Mouse (Mus musculus): ENCODE data around the gene Gm45234. TPM values are rescaled to one million over a fixed set of nuclear protein-coding genes. Genes with fewer than 3 reads are reported as not detected.

The Gm45234 gene
- not detected for polyA plus RNA-seq (2014; fragmentation: Illumina TruSeq; extraction: RNeasy Lipid Tissue Mini Kit (QIAGEN cat#74804); ENCODE audit: low read depth, low replicate concordance)

DNA sequence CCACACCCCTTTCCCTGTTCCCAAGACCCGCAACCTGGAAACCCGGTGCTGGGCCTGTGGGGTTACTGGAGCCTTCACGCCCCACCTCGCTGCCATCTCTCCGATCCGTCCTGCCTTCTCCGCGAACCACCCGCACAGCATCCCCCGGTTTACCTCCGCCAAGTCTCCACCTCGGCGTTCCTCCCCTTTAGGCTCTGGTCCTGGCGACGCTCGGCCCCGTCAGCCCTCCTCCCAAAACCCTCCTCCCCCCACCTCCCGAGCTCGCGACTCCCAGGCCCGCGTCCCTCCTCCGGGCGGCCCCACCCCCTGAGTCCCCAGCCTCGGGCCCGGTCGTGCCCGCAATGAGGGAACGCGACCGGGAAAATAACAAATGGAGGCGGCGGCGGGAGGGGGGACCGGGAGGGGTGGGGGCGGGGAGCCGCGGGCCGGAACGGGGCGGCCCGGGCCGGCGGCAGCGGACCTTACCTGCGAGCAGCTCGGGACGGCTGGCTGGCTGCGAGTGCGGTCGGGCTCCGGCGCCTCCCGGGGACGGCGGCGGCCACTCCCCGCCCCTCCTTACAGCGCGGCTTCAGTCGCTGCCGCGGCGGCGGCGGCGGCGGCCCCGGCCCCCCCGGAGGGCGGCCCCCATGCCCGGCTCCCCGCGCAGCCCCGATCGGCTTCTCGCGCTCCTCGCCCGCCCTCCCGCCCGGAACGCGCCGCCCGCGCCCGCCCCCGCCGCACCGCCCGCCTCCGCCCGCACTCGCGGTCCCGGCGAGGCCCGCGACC lies at the start of gene Gm45234, which contains the start of gene Atn1:
Gm45234 (minus strand) TSS at position 191 of the 765 bp plus-strand sequence.
Atn1 (minus strand) TSS at position 694 of the 765 bp plus-strand sequence.

GRCm38 (mm10) chr6:124779222-124779983 lies 23.6 kb upstream of the Gm45234 start, which contains the start of gene Lrrc23:
Lrrc23 (minus strand) TSS chr6:124779727.

DNA sequence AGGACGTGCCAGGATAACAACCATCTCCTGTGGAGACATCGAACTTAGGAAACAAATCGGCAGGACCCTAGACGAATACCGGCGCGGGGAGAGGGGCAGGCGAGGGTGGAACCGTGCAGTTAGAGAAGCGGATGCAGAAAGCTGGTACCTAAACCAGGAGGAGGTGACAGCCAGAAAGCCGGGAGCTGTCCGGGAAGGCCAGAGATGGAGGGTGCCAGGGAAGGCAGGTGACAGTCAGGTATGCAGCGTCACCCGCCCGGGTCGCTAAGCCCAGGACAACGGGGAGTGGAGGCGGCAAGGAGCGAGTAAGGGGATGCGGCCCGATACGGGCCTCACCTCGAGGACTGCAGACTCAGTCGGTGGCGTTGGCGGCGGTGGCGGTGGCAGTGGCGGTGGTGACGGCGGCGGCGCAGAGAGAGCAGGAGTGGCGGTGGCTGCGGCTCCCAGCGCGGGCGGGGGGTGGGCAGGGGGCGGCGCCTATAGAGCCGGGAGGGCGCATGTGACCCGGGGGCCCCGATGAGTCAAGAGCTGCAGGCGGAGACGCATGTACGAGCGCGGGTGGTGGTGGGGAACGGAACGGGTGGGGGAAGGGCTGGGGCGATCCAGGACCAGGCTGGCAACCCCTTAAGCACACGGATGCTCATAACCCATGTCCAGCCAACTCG lies 13.4 kb upstream of the Gm45234 start, which contains the start of gene Eno2:
Eno2 (minus strand) TSS at position 573 of the 665 bp plus-strand sequence.

GRCm38 (mm10) chr6:124740888-124741761 lies 14.7 kb downstream of the Gm45234 start, which contains the start of gene Grcc10:
Grcc10 (minus strand) TSS chr6:124741374.

DNA sequence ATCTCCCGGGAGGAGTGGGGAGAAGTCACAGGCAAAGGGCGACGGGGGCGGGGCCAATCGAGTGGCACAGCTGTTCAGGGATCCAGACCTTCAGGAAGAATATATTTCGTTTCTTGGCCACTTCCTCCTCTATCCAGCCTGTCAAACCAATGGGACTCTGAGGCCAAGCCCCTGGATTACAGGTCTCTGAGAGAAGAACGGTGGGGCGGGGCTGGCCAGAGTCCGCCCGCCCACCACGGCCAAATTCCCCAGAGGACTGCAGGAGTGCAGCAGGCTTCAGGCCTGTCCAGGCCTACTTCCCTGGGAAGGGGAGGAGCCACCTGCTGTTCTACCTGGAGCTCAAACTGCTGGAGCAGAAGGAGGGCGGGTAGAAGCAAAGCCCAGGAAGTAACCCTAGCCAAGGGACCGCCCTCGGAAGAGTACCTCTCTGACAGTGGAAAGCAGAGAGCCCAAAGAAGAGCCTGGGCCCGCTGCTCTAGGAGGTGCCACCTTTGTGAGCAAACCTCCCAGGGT lies 17.3 kb downstream of the Gm45234 start, which contains the start of gene Ptpn6:
Ptpn6 (minus strand) TSS at position 204 of the 513 bp plus-strand sequence.

DNA sequence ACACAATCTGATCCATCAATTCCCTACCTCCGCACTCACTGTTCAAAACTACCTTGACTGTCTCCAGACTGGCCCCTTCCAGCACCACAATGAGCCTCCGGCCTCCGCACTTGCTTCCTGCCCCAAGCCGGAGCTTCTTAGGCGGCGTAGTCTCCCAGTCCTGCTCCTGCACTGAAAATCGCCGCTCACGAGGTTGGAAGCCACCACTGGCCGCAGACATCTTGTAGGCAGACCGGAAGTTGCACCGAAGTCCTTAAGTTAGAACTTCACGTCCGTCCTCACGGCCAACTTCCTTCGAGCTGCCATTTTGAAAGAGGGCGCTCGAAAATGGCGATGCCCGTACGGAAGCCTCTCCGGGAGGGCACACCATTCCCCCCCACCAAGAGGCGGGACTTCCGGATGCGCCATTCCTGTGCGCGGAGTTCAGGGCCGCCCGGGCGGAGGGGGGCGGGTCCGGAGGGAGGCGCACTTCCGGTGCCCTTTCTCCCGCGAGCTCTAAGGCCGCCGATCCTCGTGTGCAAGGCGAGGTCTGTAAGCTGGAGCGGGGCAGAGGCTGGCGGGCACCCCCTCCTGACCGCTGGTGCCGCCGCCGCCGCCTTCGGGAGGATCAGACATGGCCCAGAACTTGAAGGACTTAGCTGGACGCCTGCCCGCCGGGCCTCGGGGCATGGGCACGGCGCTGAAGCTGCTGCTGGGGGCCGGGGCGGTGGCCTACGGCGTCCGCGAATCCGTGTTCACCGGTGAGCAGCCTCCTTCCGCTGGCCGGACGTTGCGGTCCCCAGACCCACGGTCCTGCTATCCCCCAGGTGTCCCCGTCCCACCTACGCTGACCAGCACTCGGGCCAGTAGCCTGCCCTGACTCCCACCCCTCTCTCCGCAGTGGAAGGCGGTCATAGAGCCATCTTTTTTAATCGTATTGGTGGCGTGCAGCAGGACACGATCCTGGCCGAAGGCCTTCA lies 43.7 kb downstream of the Gm45234 start, which contains the start of the genes Emg1 and Phb2:
Emg1 (minus strand) TSS at position 355 of the 959 bp plus-strand sequence.
Phb2 (plus strand) TSS at position 513 of the 959 bp plus-strand sequence.

Other genes with a start within 250 kb of the Gm45234 start
- 19.7 TPM for gene C1ra, start 243.6 kb downstream of the Gm45234 start, polyA plus RNA-seq (2014; fragmentation: Illumina TruSeq; extraction: RNeasy Lipid Tissue Mini Kit (QIAGEN cat#74804); ENCODE audit: low read depth, low replicate concordance)
- gene C1s1, start 213.7 kb downstream of the Gm45234 start, polyA plus RNA-seq (2014; fragmentation: Illumina TruSeq; extraction: RNeasy Lipid Tissue Mini Kit (QIAGEN cat#74804); ENCODE audit: low read depth, low replicate concordance), result 62.6 TPM
- gene C1rb, start 185.7 kb downstream of the Gm45234 start, polyA plus RNA-seq (2014; fragmentation: Illumina TruSeq; extraction: RNeasy Lipid Tissue Mini Kit (QIAGEN cat#74804); ENCODE audit: low read depth, low replicate concordance), result 0.29 TPM
- gene C1s2, start 119.9 kb downstream of the Gm45234 start, polyA plus RNA-seq (2014; fragmentation: Illumina TruSeq; extraction: RNeasy Lipid Tissue Mini Kit (QIAGEN cat#74804); ENCODE audit: low read depth, low replicate concordance), result 0.29 TPM
- 56.7 TPM for gene Lpcat3, start 93.0 kb downstream of the Gm45234 start, polyA plus RNA-seq (2014; fragmentation: Illumina TruSeq; extraction: RNeasy Lipid Tissue Mini Kit (QIAGEN cat#74804); ENCODE audit: low read depth, low replicate concordance)
- 16.4 TPM for gene Emg1, start 43.8 kb downstream of the Gm45234 start, polyA plus RNA-seq (2014; fragmentation: Illumina TruSeq; extraction: RNeasy Lipid Tissue Mini Kit (QIAGEN cat#74804); ENCODE audit: low read depth, low replicate concordance)
- gene Phb2, start 43.7 kb downstream of the Gm45234 start, polyA plus RNA-seq (2014; fragmentation: Illumina TruSeq; extraction: RNeasy Lipid Tissue Mini Kit (QIAGEN cat#74804); ENCODE audit: low read depth, low replicate concordance), result 35.9 TPM
- 1.5 TPM for gene Ptpn6, start 17.3 kb downstream of the Gm45234 start, polyA plus RNA-seq (2014; fragmentation: Illumina TruSeq; extraction: RNeasy Lipid Tissue Mini Kit (QIAGEN cat#74804); ENCODE audit: low read depth, low replicate concordance)
- gene Grcc10, start 14.6 kb downstream of the Gm45234 start, polyA plus RNA-seq (2014; fragmentation: Illumina TruSeq; extraction: RNeasy Lipid Tissue Mini Kit (QIAGEN cat#74804); ENCODE audit: low read depth, low replicate concordance), result 4.3 TPM
- gene Atn1, start 503 bp upstream of the Gm45234 start, polyA plus RNA-seq (2014; fragmentation: Illumina TruSeq; extraction: RNeasy Lipid Tissue Mini Kit (QIAGEN cat#74804); ENCODE audit: low read depth, low replicate concordance), result 1.3 TPM
- gene Eno2, start 13.7 kb upstream of the Gm45234 start, polyA plus RNA-seq (2014; fragmentation: Illumina TruSeq; extraction: RNeasy Lipid Tissue Mini Kit (QIAGEN cat#74804); ENCODE audit: low read depth, low replicate concordance), result 2.2 TPM
- not detected for gene Lrrc23, start 23.7 kb upstream of the Gm45234 start, polyA plus RNA-seq (2014; fragmentation: Illumina TruSeq; extraction: RNeasy Lipid Tissue Mini Kit (QIAGEN cat#74804); ENCODE audit: low read depth, low replicate concordance)
- not detected for gene Spsb2, start 52.6 kb upstream of the Gm45234 start, polyA plus RNA-seq (2014; fragmentation: Illumina TruSeq; extraction: RNeasy Lipid Tissue Mini Kit (QIAGEN cat#74804); ENCODE audit: low read depth, low replicate concordance)
- 34.6 TPM for gene Tpi1, start 58.3 kb upstream of the Gm45234 start, polyA plus RNA-seq (2014; fragmentation: Illumina TruSeq; extraction: RNeasy Lipid Tissue Mini Kit (QIAGEN cat#74804); ENCODE audit: low read depth, low replicate concordance)
- gene Usp5, start 73.5 kb upstream of the Gm45234 start, polyA plus RNA-seq (2014; fragmentation: Illumina TruSeq; extraction: RNeasy Lipid Tissue Mini Kit (QIAGEN cat#74804); ENCODE audit: low read depth, low replicate concordance), result 34.7 TPM
- 1.5 TPM for gene Cdca3, start 73.5 kb upstream of the Gm45234 start, polyA plus RNA-seq (2014; fragmentation: Illumina TruSeq; extraction: RNeasy Lipid Tissue Mini Kit (QIAGEN cat#74804); ENCODE audit: low read depth, low replicate concordance)
- gene Gnb3, start 84.3 kb upstream of the Gm45234 start, polyA plus RNA-seq (2014; fragmentation: Illumina TruSeq; extraction: RNeasy Lipid Tissue Mini Kit (QIAGEN cat#74804); ENCODE audit: low read depth, low replicate concordance), result 0.35 TPM
- 0.93 TPM for gene P3h3, start 101.7 kb upstream of the Gm45234 start, polyA plus RNA-seq (2014; fragmentation: Illumina TruSeq; extraction: RNeasy Lipid Tissue Mini Kit (QIAGEN cat#74804); ENCODE audit: low read depth, low replicate concordance)
- not detected for gene Gpr162, start 108.0 kb upstream of the Gm45234 start, polyA plus RNA-seq (2014; fragmentation: Illumina TruSeq; extraction: RNeasy Lipid Tissue Mini Kit (QIAGEN cat#74804); ENCODE audit: low read depth, low replicate concordance)
- 0.29 TPM for gene Cd4, start 132.2 kb upstream of the Gm45234 start, polyA plus RNA-seq (2014; fragmentation: Illumina TruSeq; extraction: RNeasy Lipid Tissue Mini Kit (QIAGEN cat#74804); ENCODE audit: low read depth, low replicate concordance)
- gene Lag3, start 155.7 kb upstream of the Gm45234 start, polyA plus RNA-seq (2014; fragmentation: Illumina TruSeq; extraction: RNeasy Lipid Tissue Mini Kit (QIAGEN cat#74804); ENCODE audit: low read depth, low replicate concordance), result 0.29 TPM
- 243 TPM for gene Ptms, start 164.1 kb upstream of the Gm45234 start, polyA plus RNA-seq (2014; fragmentation: Illumina TruSeq; extraction: RNeasy Lipid Tissue Mini Kit (QIAGEN cat#74804); ENCODE audit: low read depth, low replicate concordance)
- gene Mlf2, start 175.4 kb upstream of the Gm45234 start, polyA plus RNA-seq (2014; fragmentation: Illumina TruSeq; extraction: RNeasy Lipid Tissue Mini Kit (QIAGEN cat#74804); ENCODE audit: low read depth, low replicate concordance), result 12.2 TPM
- 32.9 TPM for gene Cops7a, start 209.5 kb upstream of the Gm45234 start, polyA plus RNA-seq (2014; fragmentation: Illumina TruSeq; extraction: RNeasy Lipid Tissue Mini Kit (QIAGEN cat#74804); ENCODE audit: low read depth, low replicate concordance)
- not detected for gene Pianp, start 240.7 kb upstream of the Gm45234 start, polyA plus RNA-seq (2014; fragmentation: Illumina TruSeq; extraction: RNeasy Lipid Tissue Mini Kit (QIAGEN cat#74804); ENCODE audit: low read depth, low replicate concordance)